ENCODE assay signal across 13 mouse cellular contexts in the genomic region with DNA sequence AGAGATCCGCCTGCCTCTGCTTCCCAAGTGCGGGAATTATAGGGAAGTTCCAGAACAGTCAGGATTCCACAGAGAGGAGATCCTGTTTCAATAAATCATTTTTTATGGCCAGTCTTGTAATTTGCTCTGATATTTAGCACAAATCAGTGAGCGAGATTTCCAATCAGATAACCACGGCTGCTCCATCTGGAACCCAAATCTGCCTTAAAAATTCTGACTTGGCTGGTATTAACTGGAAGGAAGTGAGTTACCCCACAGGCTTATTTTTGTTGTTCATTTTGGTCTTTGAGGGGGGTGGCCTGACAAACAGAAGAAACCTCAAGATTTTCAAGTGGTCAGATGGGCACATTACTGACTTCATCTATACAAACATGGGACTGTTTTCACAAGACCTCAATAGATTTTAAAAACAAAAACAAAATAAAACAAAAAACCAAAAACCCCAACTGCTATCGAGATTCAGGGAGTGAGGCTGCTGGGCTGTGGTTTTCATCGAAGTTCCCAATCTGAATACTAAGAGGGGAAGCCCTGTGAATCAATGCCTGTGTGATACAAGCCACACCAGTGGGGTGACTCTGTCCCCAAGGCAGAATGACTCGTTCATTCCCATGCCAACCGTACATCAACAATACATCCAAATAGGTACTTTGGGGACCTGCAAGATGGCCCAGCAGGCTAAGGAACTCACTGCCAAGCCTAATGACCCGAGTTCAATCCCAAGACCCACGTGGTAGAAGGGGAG. TPM values are rescaled to one million over a fixed set of nuclear protein-coding genes. Genes with fewer than 3 reads are reported as not detected.
DNase-seq lines count a peak whose midpoint lies in the region; TF ChIP-seq lines count a peak whose summit lies in the region.
"Had no signal": no experiment of that assay in that cellular context is flagged by ENCODE, and none has a peak within 500 bp of the region (broad histone marks: within the 10 kb centered on the region; RNA-seq: fewer than 3 reads in every experiment).

No protein-coding gene starts in this region.

- H3K4me2 ChIP-seq in CH12.LX (ENCODE audit: insufficient read depth, low read depth, poor library complexity, severe bottlenecking) = peak overlapping the region; percentile 19
- H3K4me2 ChIP-seq: liver, embryonic 11.5 days; neural tube, embryonic 12.5 days had no signal

- peak overlapping the region; percentile 54; the same call in 1 of the 2 replicates for H3K27ac ChIP-seq in CH12.LX (ENCODE audit: insufficient read depth, low read depth)
- H3K27ac ChIP-seq in bone marrow macrophage, adult 2 months (ENCODE audit: insufficient read depth, low read depth, low read length) = peak overlapping the region; percentile 68
- H3K27ac ChIP-seq: neural tube, embryonic 12.5 days had no signal

- H3K79me2 ChIP-seq in CH12.LX (replicated peaks; ENCODE audit: control insufficient read depth, extremely low read depth, insufficient read depth, poor library complexity, severe bottlenecking) = peaks cover 93% of the 10 kb centered on the region

- in situ Hi-C loops in CH12.LX (cut with MboI; ENCODE audit: low pct_ligation_motif_present, low pct_unique_long_range_greater_than_20kb, low sequenced_read_pairs) = no loop called here

- H3K4me1 ChIP-seq in CH12.LX (ENCODE audit: control insufficient read depth in 1 of 2, insufficient read depth in 2 of 2) = peaks cover 27 to 75% of the 10 kb centered on the region in 2 experiments
- peaks cover 82% of the 10 kb centered on the region for H3K4me1 ChIP-seq in bone marrow macrophage, adult 2 months (ENCODE audit: control insufficient read depth, insufficient read depth, low read length)

- TF ChIP-seq CTCF in CH12.LX (conservative IDR thresholded peaks at IDR 0.05 in 1 of 2, IDR thresholded peaks at IDR 0.05 in 1 of 2; ENCODE audit: low read depth in 2 of 2, low read length in 2 of 2) = no peak
- TF ChIP-seq CTCF in bone marrow macrophage, adult 2 months (IDR thresholded peaks at IDR 0.05; ENCODE audit: low read depth, low read length) = no peak

- no peak for TF ChIP-seq RAD21 in CH12.LX (IDR thresholded peaks at IDR 0.05; ENCODE audit: low read depth, low read length)

- no peak for TF ChIP-seq EP300 in CH12.LX (IDR thresholded peaks at IDR 0.05; ENCODE audit: low read length)

- dilution Hi-C loops in CH12.LX (cut with MboI; ENCODE audit: extremely low pct_ligation_motif_present, extremely low pct_unique_long_range_greater_than_20kb, low sequenced_read_pairs) = no loop called here

- H3K9ac ChIP-seq in CH12.LX (ENCODE audit: insufficient read depth, low read depth) = no peak overlapping the region
- H3K9ac ChIP-seq: neural tube, embryonic 12.5 days had no signal

- no peaks in the 10 kb centered on the region for H3K27me3 ChIP-seq in CH12.LX (replicated peaks)
- H3K27me3 ChIP-seq: neural tube, embryonic 12.5 days had no signal

- peaks cover 4% of the 10 kb centered on the region for H3K9me3 ChIP-seq in CH12.LX (replicated peaks; ENCODE audit: low read length)
- H3K9me3 ChIP-seq: neural tube, embryonic 12.5 days had no signal

- no peak overlapping the region for H3K4me3 ChIP-seq in CH12.LX (replicated peaks in 1 of 3; ENCODE audit: low read depth in 2 of 3, low read length in 2 of 3, poor library complexity in 1 of 3)
- H3K4me3 ChIP-seq in bone marrow macrophage, adult 2 months (ENCODE audit: insufficient read depth, low read length) = no peak overlapping the region
- H3K4me3 ChIP-seq: neural tube, embryonic 12.5 days had no signal

- peaks cover 12 to 58% of the 10 kb centered on the region in 2 experiments for H3K36me3 ChIP-seq in CH12.LX (replicated peaks in 1 of 2; ENCODE audit: control insufficient read depth in 1 of 2, insufficient read depth in 1 of 2, low read length in 1 of 2)
- H3K36me3 ChIP-seq: neural tube, embryonic 12.5 days had no signal

- peak; percentile 41 to 57 for DNase-seq in layer of hippocampus, adult 18-20 months (ENCODE audit: low spot score in 2 of 2)
- DNase-seq in layer of hippocampus, adult 9-10 months (ENCODE audit: low spot score) = no peak
- no peak for DNase-seq in CH12.LX (ENCODE audit: extremely low read depth)
- peak; percentile 63 to 77 for DNase-seq in natural killer cell, adult 2 months (ENCODE audit: low spot score in 2 of 2)
- no peak for DNase-seq in urinary bladder, postnatal 25 days (ENCODE audit: low spot score)
- DNase-seq in embryo, embryonic 9.5 days (ENCODE audit: extremely low spot score) = no peak
- DNase-seq: gastrocnemius, postnatal 25 days; kidney, adult 2 months; lung, postnatal 14 days; right cerebral cortex, postnatal 4 days had no signal

- TF ChIP-seq POLR2A in CH12.LX (IDR thresholded peaks at IDR 0.05; ENCODE audit: low read depth, low read length) = no peak
- no peak for TF ChIP-seq POLR2A in bone marrow macrophage, adult 2 months (IDR thresholded peaks at IDR 0.05; ENCODE audit: borderline replicate concordance, low read depth, low read length)

TF ChIP-seq in CH12.LX, 34 proteins besides CTCF, POLR2A, EP300 and RAD21:
- TF ChIP-seq SIN3A (IDR thresholded peaks at IDR 0.05; ENCODE audit: low read length) (0 out of 2 replicates have a peak, but pooled peaks have one; percentile 33), UBTF (IDR thresholded peaks at IDR 0.05; ENCODE audit: low read depth, low read length) (no peak)

RNA-seq across cellular contexts. Expression of gene Fnbp1, which starts 23.0 kb away (rescaled TPM):
- total RNA-seq in layer of hippocampus, adult 18-20 months (2021) = 100 to 1,000 TPM; 111 to 130 TPM
- total RNA-seq in CH12.LX (2012; rRNA removed) (39.2 and 50.5 TPM in 2 replicates), CH12.LX (2014; rRNA removed) (20.7 and 29.6 TPM in 2 replicates)
- polyA plus RNA-seq in CH12.LX (2012; ENCODE audit: insufficient read length, low read depth) = 133 and 147 TPM in 2 replicates
- polyA plus RNA-seq in bone marrow macrophage, adult 2 months (2012; ENCODE audit: insufficient read depth, insufficient read length, missing spikeins) = 255 and 258 TPM in 2 replicates

RNA-seq across cellular contexts. Expression of gene Gpr107, which starts 33.3 kb away (rescaled TPM):
- total RNA-seq in layer of hippocampus, adult 18-20 months (2021) = 10 to 100 TPM; 42.5 to 48.2 TPM
- total RNA-seq in CH12.LX (2012; rRNA removed) = 22.7 and 24.6 TPM in 2 replicates
- 24.9 and 27.8 TPM in 2 replicates for total RNA-seq in CH12.LX (2014; rRNA removed)
- 19.6 and 25.7 TPM in 2 replicates for polyA plus RNA-seq in CH12.LX (2012; ENCODE audit: insufficient read length, low read depth)
- polyA plus RNA-seq in bone marrow macrophage, adult 2 months (2012; ENCODE audit: insufficient read depth, insufficient read length, missing spikeins) = 66.1 and 80.8 TPM in 2 replicates

Comparison
In these comparisons a context has a peak if more than half of its experiments do, and no peak if none do; other contexts are left out.
1. DNase-seq: peak in layer of hippocampus, adult 18-20 months (2 of 2) and natural killer cell, adult 2 months (2 of 2); none in layer of hippocampus, adult 9-10 months (single experiment), CH12.LX (single experiment), urinary bladder, postnatal 25 days (single experiment) and embryo, embryonic 9.5 days (single experiment).